Mouse (Mus musculus): ENCODE measurements around the gene Bex1. TPM values are rescaled to one million over a fixed set of nuclear protein-coding genes. Genes with fewer than 3 reads are reported as not detected.

The Bex1 gene
- polyA plus RNA-seq, 1 experiment from 2014 or later: 223 TPM

DNA sequence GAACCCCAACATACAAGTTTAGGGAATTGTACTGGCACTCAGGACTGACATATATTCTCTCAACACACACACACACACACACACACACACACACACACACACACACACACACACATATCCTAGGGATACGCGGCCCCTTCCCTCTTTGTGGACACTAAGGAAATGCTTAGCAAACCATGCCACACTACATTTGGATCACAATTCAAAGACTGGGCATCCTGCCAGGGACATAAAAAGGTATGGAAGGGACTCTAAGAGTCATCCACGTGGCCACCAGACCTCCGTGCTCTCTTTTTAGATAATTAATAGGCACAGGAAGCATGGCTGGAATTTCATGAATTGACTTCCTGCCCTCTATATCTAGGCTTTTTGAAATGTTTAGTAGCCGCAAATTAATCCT, 12.5 kb upstream of the Bex1 start:
- 52% methylated on average over 5 of the region's 5 CpGs for WGBS
- Histone ChIP-seq H3K27me3 (replicated peaks; ENCODE audit: control insufficient read depth, insufficient read depth, low read length) (no peaks in the 10 kb centered on the region; the same call in 1 of the 2 replicates), H3K36me3 (ENCODE audit: control insufficient read depth, insufficient read depth) (no peaks in the 10 kb centered on the region), H3K4me2 (ENCODE audit: low read length) (no peak overlapping the region), H3K4me1 (replicated peaks; ENCODE audit: control insufficient read depth, insufficient read depth, low read length) (no peaks in the 10 kb centered on the region), H3K9me3 (ENCODE audit: control insufficient read depth, low read length) (no peaks in the 10 kb centered on the region), H3K4me3 (replicated peaks; ENCODE audit: low read length) (no peak overlapping the region), H3K9ac (replicated peaks; ENCODE audit: low read depth, low read length) (no peak overlapping the region), H3K27ac (ENCODE audit: low read length) (no peak overlapping the region)
- ATAC-seq: no peak

DNA sequence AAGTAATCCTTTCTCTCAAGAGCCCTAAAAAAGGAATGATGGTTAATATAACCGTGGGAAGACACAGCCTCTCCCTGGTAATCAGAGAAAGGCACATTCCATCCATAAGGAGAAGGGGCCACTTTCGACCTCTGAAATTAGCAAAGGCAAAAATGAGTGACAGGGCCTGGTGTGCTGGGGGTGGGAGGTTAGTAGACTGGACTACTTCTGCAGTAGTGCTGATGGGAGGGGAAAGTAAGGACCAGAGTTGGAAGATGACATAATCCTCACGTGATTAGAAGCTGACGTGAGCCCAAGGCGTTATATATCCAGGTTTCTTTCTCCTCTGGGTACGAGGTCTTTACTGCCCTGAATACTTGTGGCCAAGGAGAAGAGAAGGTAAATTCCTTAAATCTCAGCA, 8.4 kb upstream of the Bex1 start:
- WGBS: 72% methylated on average over 5 of the region's 6 CpGs
- Histone ChIP-seq H3K9me3 (ENCODE audit: control insufficient read depth, low read length) (no peaks in the 10 kb centered on the region), H3K27me3 (replicated peaks; ENCODE audit: control insufficient read depth, insufficient read depth, low read length) (no peaks in the 10 kb centered on the region; the same call in 1 of the 2 replicates), H3K9ac (replicated peaks; ENCODE audit: low read depth, low read length) (no peak overlapping the region), H3K4me3 (replicated peaks; ENCODE audit: low read length) (no peak overlapping the region), H3K27ac (ENCODE audit: low read length) (no peak overlapping the region), H3K4me2 (ENCODE audit: low read length) (no peak overlapping the region), H3K36me3 (ENCODE audit: control insufficient read depth, insufficient read depth) (no peaks in the 10 kb centered on the region), H3K4me1 (replicated peaks; ENCODE audit: control insufficient read depth, insufficient read depth, low read length) (no peaks in the 10 kb centered on the region)
- ATAC-seq: no peak

DNA sequence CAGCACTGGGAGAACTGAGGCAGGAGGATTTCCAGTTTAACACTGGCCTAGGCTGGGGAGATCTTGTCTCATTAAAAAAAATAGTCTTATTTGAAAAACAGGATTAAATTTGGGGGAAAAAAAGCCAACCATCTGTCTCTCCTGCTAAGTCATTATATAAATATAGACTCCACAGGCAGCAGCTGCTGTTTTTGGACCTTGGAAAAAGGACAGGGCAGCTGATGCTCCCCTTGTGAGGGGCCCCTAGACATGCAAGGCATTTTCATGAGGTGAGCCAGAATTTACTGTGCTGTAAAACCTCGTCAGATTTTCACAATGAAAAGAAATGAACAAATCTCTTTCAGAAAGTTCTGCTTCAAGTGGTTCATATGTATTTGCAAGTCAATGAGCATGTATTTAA, 990 bp upstream of the Bex1 start:
- 11% methylated on average over 1 of the region's 1 CpGs for WGBS
- Histone ChIP-seq H3K9ac (replicated peaks; ENCODE audit: low read depth, low read length) (no peak overlapping the region), H3K4me3 (replicated peaks; ENCODE audit: low read length) (no peak overlapping the region), H3K27ac (ENCODE audit: low read length) (no peak overlapping the region), H3K36me3 (ENCODE audit: control insufficient read depth, insufficient read depth) (no peaks in the 10 kb centered on the region), H3K4me1 (replicated peaks; ENCODE audit: control insufficient read depth, insufficient read depth, low read length) (no peaks in the 10 kb centered on the region), H3K27me3 (replicated peaks; ENCODE audit: control insufficient read depth, insufficient read depth, low read length) (no peaks in the 10 kb centered on the region), H3K4me2 (ENCODE audit: low read length) (no peak overlapping the region), H3K9me3 (ENCODE audit: control insufficient read depth, low read length) (no peaks in the 10 kb centered on the region)
- no peak for ATAC-seq

DNA sequence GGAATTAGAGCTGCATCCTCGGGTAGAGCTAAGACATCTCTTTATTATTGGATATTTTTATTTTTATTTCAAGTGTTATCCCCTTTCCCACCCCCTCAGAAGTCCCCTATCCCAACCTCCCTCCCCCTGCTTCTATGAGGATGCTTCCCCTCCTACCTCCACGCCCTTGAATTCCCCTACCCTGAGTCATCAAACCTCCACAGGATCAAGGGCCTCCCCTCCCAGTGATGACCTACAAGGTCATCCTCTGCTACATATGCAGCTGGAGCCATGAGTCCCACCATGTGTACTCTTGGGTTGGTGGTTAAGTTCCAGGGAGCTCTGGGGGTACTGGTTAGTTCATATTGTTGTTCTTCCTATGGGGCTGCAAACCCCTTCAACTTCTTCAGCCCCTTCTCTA, 1.9 kb downstream of the Bex1 start:
- no peak overlapping the region for H3K27ac ChIP-seq (ENCODE audit: low read length)
- ATAC-seq: no peak
- no peak overlapping the region for H3K9ac ChIP-seq (replicated peaks; ENCODE audit: low read depth, low read length)
- H3K4me2 ChIP-seq (ENCODE audit: low read length): no peak overlapping the region
- H3K9me3 ChIP-seq (ENCODE audit: control insufficient read depth, low read length): no peaks in the 10 kb centered on the region
- no peaks in the 10 kb centered on the region for H3K27me3 ChIP-seq (replicated peaks; ENCODE audit: control insufficient read depth, insufficient read depth, low read length)
- WGBS: 81% methylated on average over 2 of the region's 2 CpGs
- no peak overlapping the region for H3K4me3 ChIP-seq (replicated peaks; ENCODE audit: low read length)
- no peaks in the 10 kb centered on the region for H3K4me1 ChIP-seq (replicated peaks; ENCODE audit: control insufficient read depth, insufficient read depth, low read length)
- no peaks in the 10 kb centered on the region for H3K36me3 ChIP-seq (ENCODE audit: control insufficient read depth, insufficient read depth)

DNA sequence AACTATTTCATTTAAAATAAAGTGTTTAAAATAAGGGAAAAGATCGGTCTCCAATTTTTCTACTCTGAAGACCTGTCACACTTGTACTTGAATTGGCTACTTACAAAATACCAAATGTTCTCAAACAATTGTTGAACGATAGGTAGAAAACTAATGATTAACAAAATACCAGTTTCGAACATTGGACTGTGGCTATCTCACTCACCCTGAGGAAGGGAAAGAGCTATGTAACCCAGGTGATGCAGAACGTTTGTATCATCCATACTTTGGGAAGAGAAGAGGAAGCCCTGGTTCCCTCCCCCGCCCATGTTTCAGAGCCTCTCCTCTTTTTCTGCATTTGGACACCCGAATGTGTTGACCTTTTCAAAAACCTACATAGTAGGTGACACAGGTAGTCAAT, 10.9 kb downstream of the Bex1 start:
- no peak overlapping the region for H3K9ac ChIP-seq (replicated peaks; ENCODE audit: low read depth, low read length)
- ATAC-seq: no peak
- no peak overlapping the region for H3K27ac ChIP-seq (ENCODE audit: low read length)
- H3K4me1 ChIP-seq (replicated peaks; ENCODE audit: control insufficient read depth, insufficient read depth, low read length): 0 out of 2 replicates have a peak, but pooled peaks cover 2% of the 10 kb centered on the region
- no peaks in the 10 kb centered on the region for H3K9me3 ChIP-seq (ENCODE audit: control insufficient read depth, low read length)
- H3K4me3 ChIP-seq (replicated peaks; ENCODE audit: low read length): no peak overlapping the region
- WGBS: 85% methylated on average over 6 of the region's 6 CpGs
- H3K4me2 ChIP-seq (ENCODE audit: low read length): no peak overlapping the region
- H3K27me3 ChIP-seq (replicated peaks; ENCODE audit: control insufficient read depth, insufficient read depth, low read length): no peaks in the 10 kb centered on the region
- no peaks in the 10 kb centered on the region for H3K36me3 ChIP-seq (ENCODE audit: control insufficient read depth, insufficient read depth)

DNA sequence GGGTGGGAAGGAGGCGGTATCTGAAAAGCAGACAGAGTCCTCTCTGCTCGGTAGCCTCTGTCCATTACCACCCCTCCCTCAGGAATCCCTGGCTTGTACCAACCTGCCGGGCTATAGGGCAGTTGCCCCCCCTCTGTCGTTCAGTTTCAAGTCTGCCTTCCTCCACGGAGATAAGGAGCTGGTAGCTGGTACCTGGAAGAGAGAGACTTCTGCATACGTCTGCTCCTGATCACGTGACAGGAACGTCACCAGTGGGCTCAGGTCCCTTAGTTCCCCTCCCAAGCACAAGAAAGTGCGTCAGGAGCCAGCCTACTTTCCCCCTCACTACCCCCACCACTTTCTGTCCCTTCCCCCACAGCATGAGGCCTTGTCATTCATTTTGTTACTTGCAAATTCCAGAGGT, 11.6 kb downstream of the Bex1 start, which contains the start of gene Tceal5:
Tceal5 (minus strand) TSS at position 213 of the 403 bp plus-strand sequence.
- 17% methylated on average over 9 of the region's 9 CpGs for WGBS
- Histone ChIP-seq H3K9ac (replicated peaks; ENCODE audit: low read depth, low read length) (peak within 1 kb of the TSS; percentile 59), H3K4me3 (replicated peaks; ENCODE audit: low read length) (peak within 1 kb of the TSS; percentile 56), H3K4me1 (replicated peaks; ENCODE audit: control insufficient read depth, insufficient read depth, low read length) (0 out of 2 replicates have a peak, but pooled peaks cover 2% of the 10 kb centered on the region), H3K9me3 (ENCODE audit: control insufficient read depth, low read length) (no peaks in the 10 kb centered on the region), H3K4me2 (ENCODE audit: low read length) (peak within 1 kb of the TSS; percentile 53), H3K36me3 (ENCODE audit: control insufficient read depth, insufficient read depth) (no peaks in the 10 kb centered on the region), H3K27me3 (replicated peaks; ENCODE audit: control insufficient read depth, insufficient read depth, low read length) (no peaks in the 10 kb centered on the region), H3K27ac (ENCODE audit: low read length) (peak within 1 kb of the TSS; percentile 16; the same call in 1 of the 2 replicates)
- ATAC-seq: peak; percentile 95

DNA sequence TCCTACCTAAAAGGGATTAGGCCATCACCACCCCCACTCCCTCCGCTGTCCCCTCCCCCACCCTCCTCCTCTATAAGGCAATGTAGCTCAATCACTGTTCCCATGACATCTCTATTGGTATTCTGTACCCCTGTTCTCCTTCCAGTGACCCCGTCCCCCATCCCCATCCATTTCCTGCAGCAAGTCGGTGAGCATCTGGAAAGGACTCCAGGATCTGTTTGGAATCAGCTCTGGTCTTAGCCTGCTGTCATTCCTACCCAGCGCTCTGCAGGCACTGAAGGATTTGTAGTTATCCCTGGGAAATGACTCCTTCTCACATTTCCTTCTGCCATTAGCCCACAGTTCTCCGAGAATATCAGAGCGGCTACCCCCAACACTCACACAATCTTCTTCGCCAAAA, 12.1 kb downstream of the Bex1 start:
- WGBS: 20% methylated on average over 7 of the region's 7 CpGs
- no peak; the same call in 1 of the 2 replicates for ATAC-seq

DNA sequence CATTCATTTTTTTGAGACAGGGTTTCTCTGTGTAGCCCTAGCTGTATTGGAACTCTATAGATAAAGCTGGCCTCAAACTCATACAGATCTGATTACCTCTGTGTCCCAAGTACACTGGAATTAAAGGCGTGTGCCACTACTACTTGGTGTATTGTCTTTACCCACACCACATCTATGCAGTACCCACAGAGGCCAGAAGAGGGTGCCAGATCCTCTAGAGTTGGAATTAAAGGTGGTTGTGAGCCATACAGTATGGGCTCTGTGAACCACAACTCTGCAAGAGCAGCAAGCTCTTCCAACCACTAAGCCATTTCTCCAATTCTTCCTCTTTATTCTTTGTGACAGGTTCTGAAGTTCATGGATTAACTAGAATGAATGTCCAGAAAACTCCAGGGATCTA, 18.4 kb downstream of the Bex1 start:
- no peak overlapping the region for H3K4me3 ChIP-seq (replicated peaks; ENCODE audit: low read length)
- H3K27ac ChIP-seq (ENCODE audit: low read length): no peak overlapping the region
- H3K9ac ChIP-seq (replicated peaks; ENCODE audit: low read depth, low read length): no peak overlapping the region
- H3K4me2 ChIP-seq (ENCODE audit: low read length): no peak overlapping the region
- H3K36me3 ChIP-seq (ENCODE audit: control insufficient read depth, insufficient read depth): no peaks in the 10 kb centered on the region
- 74% methylated on average over 1 of the region's 1 CpGs for WGBS
- no peaks in the 10 kb centered on the region for H3K9me3 ChIP-seq (ENCODE audit: control insufficient read depth, low read length)
- no peaks in the 10 kb centered on the region for H3K4me1 ChIP-seq (replicated peaks; ENCODE audit: control insufficient read depth, insufficient read depth, low read length)
- ATAC-seq: no peak
- no peaks in the 10 kb centered on the region for H3K27me3 ChIP-seq (replicated peaks; ENCODE audit: control insufficient read depth, insufficient read depth, low read length)

More for the DNA sequence above, 12.1 kb downstream of the Bex1 start:
- Histone ChIP-seq H3K4me3 (replicated peaks; ENCODE audit: low read length) (peak overlapping the region; percentile 56), H3K36me3 (ENCODE audit: control insufficient read depth, insufficient read depth) (no peaks in the 10 kb centered on the region), H3K27me3 (replicated peaks; ENCODE audit: control insufficient read depth, insufficient read depth, low read length) (no peaks in the 10 kb centered on the region), H3K9me3 (ENCODE audit: control insufficient read depth, low read length) (no peaks in the 10 kb centered on the region), H3K9ac (replicated peaks; ENCODE audit: low read depth, low read length) (peak overlapping the region; percentile 59), H3K4me1 (replicated peaks; ENCODE audit: control insufficient read depth, insufficient read depth, low read length) (0 out of 2 replicates have a peak, but pooled peaks cover 2% of the 10 kb centered on the region), H3K27ac (ENCODE audit: low read length) (peak overlapping the region; percentile 16; the same call in 1 of the 2 replicates), H3K4me2 (ENCODE audit: low read length) (peak overlapping the region; percentile 53)

DNA sequence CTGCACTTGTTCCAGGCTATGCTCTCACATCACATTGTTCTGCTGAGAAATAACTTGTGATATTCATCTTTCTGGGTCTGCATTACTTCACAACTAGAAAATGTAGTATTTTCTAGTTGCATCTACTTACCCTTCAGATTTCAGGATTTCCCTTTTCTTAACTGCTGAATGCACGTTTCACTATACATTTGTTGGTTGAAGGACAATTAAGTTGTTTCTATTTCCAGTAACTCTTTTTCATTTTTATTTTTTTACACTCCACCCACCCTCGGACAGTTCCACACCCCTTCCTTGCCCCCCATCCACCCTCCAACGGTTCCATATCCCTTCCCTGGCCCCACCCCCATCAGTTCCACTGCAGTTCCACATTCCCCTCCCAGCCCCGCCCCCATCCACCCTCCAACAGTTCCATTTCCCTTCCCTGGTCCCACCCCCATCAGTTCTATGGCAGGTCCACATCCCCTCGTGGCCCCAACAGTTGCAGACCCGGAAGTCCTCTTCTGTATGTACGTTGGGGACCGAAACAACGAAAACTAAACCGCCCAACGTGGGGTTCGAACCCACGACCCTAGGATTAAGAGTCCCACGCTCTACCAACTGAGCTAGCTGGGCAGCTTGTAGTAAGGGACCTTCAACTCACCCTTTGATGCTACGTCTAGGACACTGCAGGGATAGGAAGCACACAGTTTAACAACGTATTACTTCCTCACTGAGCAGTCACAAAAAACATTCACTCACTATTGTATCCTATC, 19.9 kb downstream of the Bex1 start:
- H3K27me3 ChIP-seq (replicated peaks; ENCODE audit: control insufficient read depth, insufficient read depth, low read length): no peaks in the 10 kb centered on the region
- H3K4me2 ChIP-seq (ENCODE audit: low read length): no peak overlapping the region
- no peaks in the 10 kb centered on the region for H3K9me3 ChIP-seq (ENCODE audit: control insufficient read depth, low read length)
- ATAC-seq: no peak
- WGBS: 80% methylated on average over 16 of the region's 16 CpGs
- H3K9ac ChIP-seq (replicated peaks; ENCODE audit: low read depth, low read length): no peak overlapping the region
- H3K4me3 ChIP-seq (replicated peaks; ENCODE audit: low read length): no peak overlapping the region
- no peaks in the 10 kb centered on the region for H3K36me3 ChIP-seq (ENCODE audit: control insufficient read depth, insufficient read depth)
- H3K4me1 ChIP-seq (replicated peaks; ENCODE audit: control insufficient read depth, insufficient read depth, low read length): no peaks in the 10 kb centered on the region
- no peak overlapping the region for H3K27ac ChIP-seq (ENCODE audit: low read length)
